Mouse (Mus musculus): Measurements from ENCODE around the gene Klhl4.

DNA sequence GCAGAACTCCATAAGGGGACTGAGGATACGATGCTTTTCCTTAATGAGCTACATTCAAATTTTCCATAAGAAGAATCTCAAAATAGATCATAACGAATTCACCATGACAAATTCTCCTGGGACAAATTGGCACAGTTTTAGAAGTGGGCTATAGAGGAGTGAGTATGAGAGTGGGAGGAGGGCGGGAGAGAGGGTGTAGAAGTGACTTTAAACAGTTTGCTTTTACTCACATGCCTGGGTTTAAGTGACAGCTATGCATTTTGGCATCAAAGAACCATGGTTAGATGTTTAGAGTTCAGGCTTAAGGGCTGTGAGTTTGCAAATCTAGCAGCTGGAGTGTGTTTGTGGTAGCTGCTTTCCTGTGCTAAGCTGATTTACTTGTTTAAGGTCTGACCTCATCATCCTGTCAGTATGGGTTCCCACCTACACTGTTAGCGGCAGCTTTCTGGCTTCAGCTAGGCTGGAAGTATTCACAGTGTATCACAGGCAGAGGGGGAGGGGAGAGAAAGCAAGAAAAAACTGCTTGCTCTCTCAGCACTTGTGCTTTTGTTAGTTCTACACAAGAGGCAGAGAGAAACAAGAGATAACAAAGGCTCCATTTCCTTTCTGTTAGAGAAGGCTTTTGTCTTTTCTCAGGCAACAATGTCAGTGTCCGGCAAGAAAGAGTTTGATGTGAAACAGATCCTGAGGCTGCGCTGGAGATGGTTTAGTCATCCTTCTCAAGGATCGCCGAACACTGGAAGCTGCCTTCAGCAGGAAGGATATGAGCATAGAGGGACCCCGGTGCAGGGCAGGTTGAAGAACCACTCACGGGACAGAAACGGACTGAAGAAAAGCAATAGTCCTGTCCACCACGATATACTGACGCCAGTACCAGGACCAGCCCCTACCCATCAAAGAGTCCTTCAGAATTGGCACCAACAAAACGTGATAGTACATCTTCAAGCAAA lies at the start of gene Klhl4:
- TF ChIP-seq E2F4 (IDR thresholded peaks at IDR 0.05; ENCODE audit: insufficient read depth) (no peak), POLR2A (IDR thresholded peaks at IDR 0.05; ENCODE audit: insufficient read length, low read depth) (no peak), MAX (IDR thresholded peaks at IDR 0.05; ENCODE audit: low read depth) (no peak)

Data from myocyte (in vitro differentiated cells).